Mouse (Mus musculus) olfactory bulb, adult 2 months (tissue): ENCODE results near the gene Gna15.

Experiments
- CTCF ChIP-seq: fragments of 200-500 bp; IDR thresholded peaks from 2 replicates; pipeline ENCODE4 v1.5.1; 2012; ENCODE audit warnings: low read depth, mild to moderate bottlenecking, low read length, moderate library complexity; ENCODE audit not compliant: insufficient read depth
- POLR2A ChIP-seq: fragments of 200-500 bp; IDR thresholded peaks from 2 replicates; pipeline ENCODE4 v1.6.1; 2012; ENCODE audit warnings: mild to moderate bottlenecking, low read depth, low read length, moderate library complexity; ENCODE audit not compliant: insufficient read depth

- no peak for TF ChIP-seq POLR2A
- TF ChIP-seq CTCF = no peak
These were observed 24.6 kb downstream of the Gna15 start for GRCm38 (mm10) chr10:81499250-81499901.
